Mouse (Mus musculus) forebrain, embryonic 16.5 days (tissue): ENCODE measurements at regions not wholly inside any gene's neighbourhood (a gene's known extent, or its start where the extent isn't known, plus 50 kb on each side); places are given as distances from the start of the nearest gene placed in this dataset.

Experiments used
- ATAC-seq: fragments of 200-750 bp; cut with Nextera tagmentation; 2 replicates; pipeline ENCODE4 v1.8.0; 2017; ENCODE audit warnings: mild to moderate bottlenecking, moderate library complexity
- H3K27ac ChIP-seq: fragments of 300-500 bp; sonication (generic); 2 replicates; pipeline ENCODE4 v1.5.1; 2014; ENCODE audit warnings: low read length, control low read depth
- H3K27me3 ChIP-seq: fragments of 300-500 bp; sonication (generic); replicated peaks from 2 replicates; pipeline ENCODE4 v1.6.1; 2014; ENCODE audit warnings: low read length; ENCODE audit not compliant: control insufficient read depth, insufficient read depth
- H3K36me3 ChIP-seq: fragments of 300-500 bp; sonication (generic); 2 replicates; pipeline ENCODE4 v1.6.1; 2014; ENCODE audit not compliant: control insufficient read depth, insufficient read depth
- H3K4me1 ChIP-seq: fragments of 300-500 bp; sonication (generic); replicated peaks from 2 replicates; pipeline ENCODE4 v1.6.1; 2014; ENCODE audit warnings: low read length; ENCODE audit not compliant: control insufficient read depth, insufficient read depth
- H3K4me2 ChIP-seq: fragments of 300-500 bp; sonication (generic); 2 replicates; pipeline ENCODE4 v1.6.1; 2014; ENCODE audit warnings: mild to moderate bottlenecking, low read length, control low read depth
- H3K4me3 ChIP-seq: fragments of 300-500 bp; sonication (generic); replicated peaks from 2 replicates; pipeline ENCODE4 v1.5.1; 2014; ENCODE audit warnings: mild to moderate bottlenecking, low read length, control low read depth
- H3K9ac ChIP-seq: fragments of 300-500 bp; sonication (generic); replicated peaks from 2 replicates; pipeline ENCODE4 v1.6.1; 2014; ENCODE audit warnings: low read depth, low read length, control low read depth
- H3K9me3 ChIP-seq: fragments of 300-500 bp; sonication (generic); 2 replicates; pipeline ENCODE4 v1.6.1; 2016; ENCODE audit warnings: low read length; ENCODE audit not compliant: control insufficient read depth
- WGBS: fragments of 180-500 bp; shearing (Covaris S2); extraction: QIAGEN DNeasy Blood & Tissue Kit; methylation state at CpG from one replicate; pipeline ENCODE4 v1.1.7; 2014; 5-methylcytosine and 5-hydroxymethylcytosine counted together

DNA sequence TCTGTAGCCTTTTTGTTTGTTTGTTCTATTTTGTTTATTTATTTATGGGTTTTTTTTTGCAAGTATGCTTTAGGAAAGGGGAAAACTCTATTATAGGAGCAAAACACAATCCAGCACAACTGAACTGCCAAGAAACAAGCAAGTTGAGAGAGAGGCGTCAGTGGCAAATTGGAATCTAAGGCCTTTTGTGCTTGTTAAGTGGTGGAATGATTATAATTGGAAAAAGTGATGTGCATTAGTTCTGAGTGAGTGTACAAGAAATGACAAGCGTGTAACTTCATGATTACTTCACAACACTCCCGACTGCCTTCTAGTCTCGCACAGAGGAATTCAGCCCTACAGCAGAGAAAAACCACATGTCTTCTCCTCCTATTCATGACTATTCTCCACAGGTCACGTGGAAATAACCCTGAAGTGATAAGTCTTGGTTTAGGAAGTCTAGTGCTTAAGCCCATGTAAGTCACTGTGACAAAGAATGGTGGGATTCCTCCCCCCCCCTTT, 437.6 kb upstream of the Fign start:
- no peak for ATAC-seq
- H3K9me3 ChIP-seq, result no peaks in the 10 kb centered on the region
- H3K9ac ChIP-seq, result no peak overlapping the region

DNA sequence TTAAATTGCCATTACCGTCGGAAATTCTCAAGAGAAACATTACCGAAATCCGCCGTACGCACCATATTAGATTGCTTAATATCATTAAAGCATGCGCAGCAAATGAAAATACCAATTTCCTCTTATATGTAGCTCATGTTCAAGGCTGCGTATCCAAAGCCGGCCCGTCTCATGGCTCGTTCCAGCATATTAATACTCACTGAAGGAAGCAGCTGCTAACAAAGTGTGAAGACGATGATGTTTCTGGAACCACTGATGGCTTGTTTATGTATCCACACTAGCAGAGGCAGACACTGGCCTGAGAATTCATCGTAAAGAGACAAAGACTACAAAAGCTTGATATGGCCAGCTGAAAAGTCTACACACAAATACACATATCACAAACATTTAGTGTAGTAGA, 437.0 kb upstream of the Fign start:
- H3K27me3 ChIP-seq, result no peaks in the 10 kb centered on the region
- H3K4me1 ChIP-seq, result no peaks in the 10 kb centered on the region
- WGBS, result 93% methylated on average over 13 of the region's 13 CpGs
- no peak for ATAC-seq
- no peak overlapping the region for H3K9ac ChIP-seq
- no peak overlapping the region for H3K4me2 ChIP-seq
- H3K27ac ChIP-seq, result no peak overlapping the region
- no peaks in the 10 kb centered on the region for H3K9me3 ChIP-seq
- H3K4me3 ChIP-seq, result no peak overlapping the region
- H3K36me3 ChIP-seq, result no peaks in the 10 kb centered on the region

More for the DNA sequence above, 437.6 kb upstream of the Fign start:
- no peaks in the 10 kb centered on the region for H3K36me3 ChIP-seq
- no peak overlapping the region for H3K4me2 ChIP-seq
- H3K4me3 ChIP-seq, result no peak overlapping the region
- H3K27ac ChIP-seq, result no peak overlapping the region
- WGBS, result 50% methylated on average over 5 of the region's 5 CpGs
- H3K4me1 ChIP-seq, result no peaks in the 10 kb centered on the region
- H3K27me3 ChIP-seq, result no peaks in the 10 kb centered on the region

DNA sequence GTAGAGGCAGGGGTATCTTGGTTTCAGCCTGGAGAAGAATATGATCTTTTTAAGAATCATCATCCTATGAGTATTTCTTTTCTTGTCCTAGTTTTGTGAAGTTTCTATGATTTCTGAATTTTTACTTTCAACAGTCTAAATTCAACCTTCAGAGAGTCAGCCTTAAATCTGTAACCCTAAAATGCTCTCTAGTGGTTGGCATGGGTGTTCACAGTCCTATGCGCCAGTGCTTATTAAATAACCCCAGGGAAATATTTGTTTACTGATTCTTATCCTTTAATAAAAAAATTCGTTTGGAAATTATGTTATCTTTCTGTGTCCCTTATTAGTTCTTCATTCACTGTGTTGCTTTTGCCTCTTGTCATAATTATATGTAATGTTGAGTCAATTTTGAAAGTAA, 436.5 kb upstream of the Fign start:
- Histone ChIP-seq H3K36me3 (no peaks in the 10 kb centered on the region), H3K4me3 (no peak overlapping the region), H3K27me3 (no peaks in the 10 kb centered on the region), H3K27ac (no peak overlapping the region), H3K4me2 (no peak overlapping the region), H3K4me1 (no peaks in the 10 kb centered on the region), H3K9me3 (no peaks in the 10 kb centered on the region), H3K9ac (no peak overlapping the region)
- ATAC-seq, result no peak
- 78% methylated on average over 2 of the region's 2 CpGs for WGBS

DNA sequence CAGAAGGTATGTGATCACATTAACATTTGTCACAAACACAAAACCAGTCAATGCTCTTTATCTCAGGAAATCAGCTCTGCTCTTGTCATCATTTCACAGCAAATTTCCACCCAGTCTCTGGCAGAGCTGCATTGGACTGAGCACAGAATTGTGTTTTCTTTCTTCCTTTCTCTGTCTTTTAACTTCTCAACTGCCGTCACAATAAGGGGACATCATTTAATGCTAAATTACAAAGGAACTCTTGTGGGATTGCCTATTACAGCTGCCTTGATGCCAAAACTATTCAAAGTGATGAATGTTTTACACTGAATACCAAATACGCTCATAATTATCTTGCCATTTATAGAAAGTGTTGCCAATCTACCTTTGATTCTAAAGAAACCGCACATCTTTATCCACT, 424.9 kb upstream of the Fign start:
- Histone ChIP-seq H3K36me3 (no peaks in the 10 kb centered on the region), H3K27ac (no peak overlapping the region), H3K9ac (no peak overlapping the region), H3K4me3 (no peak overlapping the region), H3K9me3 (no peaks in the 10 kb centered on the region), H3K27me3 (no peaks in the 10 kb centered on the region), H3K4me1 (no peaks in the 10 kb centered on the region; the same call in 1 of the 2 replicates), H3K4me2 (no peak overlapping the region)
- ATAC-seq, result peak; percentile 74
- WGBS, result 13% methylated on average over 3 of the region's 3 CpGs

DNA sequence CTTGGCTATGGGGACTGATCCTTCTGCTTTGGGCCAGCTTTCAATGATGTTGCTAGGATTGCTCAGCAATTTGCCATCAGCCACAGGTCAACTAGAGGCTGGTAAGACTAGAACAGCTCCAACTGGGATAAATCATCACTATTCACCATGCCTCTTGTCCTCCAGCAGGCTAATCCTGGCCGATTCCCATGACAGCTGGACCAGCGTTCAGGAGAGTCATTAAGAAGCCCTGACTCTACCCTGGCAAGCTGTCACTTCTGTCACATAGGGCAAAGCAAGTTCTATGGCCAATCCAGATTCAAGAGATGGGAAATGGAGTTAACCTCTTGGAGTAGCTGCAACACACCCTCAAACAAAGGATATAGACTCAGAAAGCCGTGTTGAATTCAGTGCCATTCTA, 424.4 kb upstream of the Fign start:
- no peak overlapping the region for H3K27ac ChIP-seq
- no peak overlapping the region for H3K9ac ChIP-seq
- WGBS, result 26% methylated on average over 3 of the region's 3 CpGs
- no peak overlapping the region for H3K4me2 ChIP-seq
- H3K4me1 ChIP-seq, result no peaks in the 10 kb centered on the region; the same call in 1 of the 2 replicates
- H3K36me3 ChIP-seq, result no peaks in the 10 kb centered on the region
- H3K27me3 ChIP-seq, result no peaks in the 10 kb centered on the region
- 0 out of 2 replicates have a peak, but pooled peaks have one; percentile 31 for ATAC-seq
- H3K9me3 ChIP-seq, result no peaks in the 10 kb centered on the region
- H3K4me3 ChIP-seq, result no peak overlapping the region

DNA sequence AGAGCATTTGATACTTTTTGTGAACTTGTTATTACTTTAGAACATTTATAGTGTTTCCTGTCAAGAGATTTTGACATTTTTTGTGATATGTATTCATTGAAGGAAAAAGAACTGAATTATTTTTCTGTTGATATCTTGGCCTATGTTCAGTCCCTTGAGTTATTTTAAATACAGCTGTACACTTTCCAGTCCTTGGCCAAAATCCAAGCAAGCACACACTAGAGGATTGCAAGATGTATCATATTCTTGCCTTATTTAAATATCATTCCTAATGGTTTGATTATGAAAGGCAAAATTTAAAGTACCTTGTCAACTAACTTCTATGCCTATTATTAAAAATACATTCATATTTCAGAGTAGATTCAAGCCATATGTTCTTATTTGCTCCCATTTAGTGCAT, 397.9 kb upstream of the Fign start:
- no peaks in the 10 kb centered on the region for H3K4me1 ChIP-seq
- ATAC-seq, result no peak
- H3K4me2 ChIP-seq, result no peak overlapping the region
- no peaks in the 10 kb centered on the region for H3K36me3 ChIP-seq
- no peak overlapping the region for H3K4me3 ChIP-seq
- no peaks in the 10 kb centered on the region for H3K9me3 ChIP-seq
- H3K9ac ChIP-seq, result no peak overlapping the region
- no peaks in the 10 kb centered on the region; the same call in 1 of the 2 replicates for H3K27me3 ChIP-seq
- H3K27ac ChIP-seq, result no peak overlapping the region

DNA sequence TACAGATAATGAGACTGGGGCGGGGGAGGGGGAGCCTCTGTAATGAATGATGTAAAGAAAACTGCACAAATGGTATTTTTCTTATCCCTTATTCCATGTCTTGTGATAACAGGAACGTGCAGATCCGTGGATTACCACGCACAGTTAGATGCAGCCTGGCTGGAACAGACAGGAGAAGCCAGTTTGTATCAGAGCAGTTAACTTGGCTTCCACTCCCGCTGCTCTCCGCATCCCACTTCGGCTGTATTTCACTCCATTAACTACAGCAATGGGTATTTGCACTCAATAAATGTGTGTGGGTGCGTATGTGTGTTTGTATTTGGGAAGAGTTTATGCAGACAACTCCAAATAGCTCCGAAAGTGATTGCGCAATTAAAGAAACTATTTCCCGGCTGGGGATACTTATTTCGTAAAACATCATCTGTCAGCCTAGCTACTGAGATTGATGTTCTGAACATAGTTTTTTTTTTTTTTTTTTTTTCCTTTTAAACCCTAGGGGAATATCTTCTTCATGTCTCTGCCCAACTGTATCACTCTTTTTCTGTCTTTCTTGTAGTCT, 368.7 kb upstream of the Fign start:
- Histone ChIP-seq H3K4me3 (no peak overlapping the region), H3K36me3 (no peaks in the 10 kb centered on the region), H3K4me2 (no peak overlapping the region), H3K4me1 (no peaks in the 10 kb centered on the region), H3K9me3 (no peaks in the 10 kb centered on the region), H3K27me3 (peaks cover 8% of the 10 kb centered on the region; the same call in 1 of the 2 replicates), H3K27ac (no peak overlapping the region), H3K9ac (no peak overlapping the region)
- no peak for ATAC-seq
- 83% methylated on average over 12 of the region's 12 CpGs for WGBS

DNA sequence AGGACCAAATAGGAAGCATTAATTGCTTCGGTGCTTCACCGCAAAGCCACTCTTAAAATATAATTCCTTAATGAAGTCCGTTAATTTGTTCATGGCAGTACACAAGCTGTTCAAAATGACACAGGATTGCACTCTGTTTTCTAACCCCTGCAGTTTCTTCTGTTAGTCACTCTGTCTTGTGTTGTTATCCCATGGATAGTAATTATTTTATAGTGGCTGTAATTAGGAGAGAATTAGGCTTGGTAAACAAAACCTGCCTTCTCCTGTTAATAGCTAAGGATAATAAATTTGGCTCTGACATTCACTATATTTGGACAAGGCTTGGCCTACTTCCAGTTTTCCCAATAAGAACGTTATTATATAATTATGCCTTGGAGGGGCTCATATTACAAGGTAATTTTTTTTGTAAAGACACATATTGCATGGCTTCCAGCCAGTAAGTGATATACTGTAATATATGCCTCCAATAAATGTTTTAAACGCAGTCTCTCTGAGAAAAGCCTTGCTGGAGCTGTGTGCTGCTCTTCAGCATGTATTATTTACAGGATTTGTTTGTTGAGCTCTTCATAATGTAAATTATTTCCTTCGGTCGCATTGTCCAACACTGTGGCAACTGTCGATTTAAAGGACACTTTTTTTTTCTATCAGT, 364.8 kb upstream of the Fign start:
- Histone ChIP-seq H3K9me3 (no peaks in the 10 kb centered on the region), H3K27ac (no peak overlapping the region), H3K27me3 (peaks cover 19% of the 10 kb centered on the region), H3K4me3 (no peak overlapping the region), H3K4me1 (no peaks in the 10 kb centered on the region), H3K9ac (no peak overlapping the region), H3K4me2 (no peak overlapping the region), H3K36me3 (no peaks in the 10 kb centered on the region)
- WGBS, result 29% methylated on average over 8 of the region's 8 CpGs
- peak; percentile 72 for ATAC-seq

DNA sequence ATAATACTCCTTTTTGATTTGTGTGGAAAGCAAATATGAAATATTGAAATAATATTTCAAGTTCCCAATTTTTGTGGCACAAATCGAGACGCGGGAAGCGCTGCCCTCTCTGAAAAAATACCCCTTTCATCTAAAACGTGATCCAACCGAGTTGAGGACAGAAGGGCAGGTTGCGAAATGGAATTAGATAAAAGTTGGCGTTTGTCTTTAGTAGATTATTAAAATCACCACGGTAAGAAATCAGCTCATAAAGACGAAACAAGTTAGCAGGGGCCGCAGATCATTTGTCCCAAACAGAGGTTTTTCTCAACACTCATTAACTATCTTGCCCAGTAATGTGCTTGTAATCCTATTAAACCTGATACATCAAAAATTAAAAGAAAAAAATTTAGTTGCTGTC, 364.2 kb upstream of the Fign start:
- Histone ChIP-seq H3K9ac (no peak overlapping the region), H3K27me3 (peaks cover 19% of the 10 kb centered on the region)

More for the DNA sequence above, 364.2 kb upstream of the Fign start:
- ATAC-seq, result no peak
- Histone ChIP-seq H3K27ac (no peak overlapping the region), H3K9me3 (no peaks in the 10 kb centered on the region), H3K4me1 (no peaks in the 10 kb centered on the region), H3K4me2 (no peak overlapping the region), H3K4me3 (no peak overlapping the region), H3K36me3 (no peaks in the 10 kb centered on the region)
- WGBS, result 72% methylated on average over 11 of the region's 11 CpGs
